Mouse (Mus musculus) cerebellum, adult 2 months (tissue): ENCODE measurements around the gene Tuba1c.

Source experiments
- CTCF ChIP-seq: fragments of 200-500 bp; IDR thresholded peaks from 2 replicates; pipeline ENCODE4 v1.5.1; 2011; ENCODE audit warnings: low read depth, mild to moderate bottlenecking, control low read depth, low read length, moderate library complexity, borderline replicate concordance; ENCODE audit not compliant: insufficient read depth
- POLR2A ChIP-seq: fragments of 200-500 bp; IDR thresholded peaks from 2 replicates; pipeline ENCODE4 v1.6.1; 2011; ENCODE audit warnings: low read length, control low read depth, borderline replicate concordance; ENCODE audit not compliant: insufficient read depth

DNA sequence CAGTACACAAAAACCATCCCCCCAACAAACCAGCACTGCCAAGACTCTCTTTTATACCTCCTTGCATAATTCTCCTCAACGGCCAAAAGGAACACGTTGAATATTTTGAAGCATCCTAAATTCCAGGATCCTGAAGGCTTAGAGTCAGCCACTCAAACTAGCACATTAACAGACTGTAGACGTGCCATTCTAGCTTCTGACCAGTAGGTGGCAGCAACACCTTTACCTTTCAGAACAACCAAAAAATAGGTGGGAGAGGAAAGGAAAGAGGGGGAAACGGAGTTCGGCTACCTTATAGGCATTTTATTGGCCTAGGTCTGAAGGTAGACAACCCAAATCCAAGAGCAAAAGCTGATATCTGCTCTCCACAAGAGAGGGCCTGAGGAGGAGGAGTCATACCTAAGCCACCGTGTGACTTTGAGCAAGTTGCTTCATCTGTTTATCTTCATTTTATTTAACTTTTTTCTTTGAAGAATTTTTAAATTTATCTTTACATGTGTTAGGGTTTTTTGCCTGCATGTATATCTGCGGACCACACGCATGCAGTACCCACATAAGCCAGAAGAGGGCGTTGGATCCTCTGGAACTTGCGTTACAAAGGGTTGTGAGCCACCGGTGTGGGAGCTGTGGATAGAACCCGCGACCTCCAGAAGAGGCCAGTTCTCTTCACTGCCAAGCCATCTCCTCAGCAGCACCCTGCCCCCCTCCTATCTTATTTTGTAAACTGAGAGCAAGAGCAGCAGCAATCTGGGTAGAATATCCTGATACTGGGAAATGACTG lies 20.0 kb downstream of the Tuba1c start:
- peak; percentile 58 for TF ChIP-seq CTCF
- no peak for TF ChIP-seq POLR2A
